ENCODE assay signal across 23 mouse cellular contexts in the genomic region with DNA sequence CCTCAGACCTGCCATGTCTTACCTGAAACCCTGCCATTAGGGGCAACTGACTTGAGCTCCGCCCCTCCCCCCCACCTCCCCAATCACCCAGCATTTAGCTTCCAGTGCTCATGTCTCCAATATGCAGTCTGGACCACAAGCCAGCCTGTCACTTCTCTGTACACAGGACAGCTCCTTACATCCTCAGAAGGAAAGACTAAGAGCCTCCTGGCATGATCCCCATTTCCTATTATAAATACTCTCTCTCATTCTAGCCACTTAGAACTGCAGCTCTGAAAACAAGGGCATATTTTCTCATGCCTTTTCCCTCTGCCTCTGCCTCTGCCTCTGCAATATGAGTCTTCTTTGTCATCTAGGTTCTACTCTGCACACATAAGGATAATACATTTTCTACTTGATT.
DNase-seq lines count a peak whose midpoint lies in the region; ATAC-seq and TF ChIP-seq lines count a peak whose summit lies in the region.
"Had no signal": no experiment of that assay in that cellular context is flagged by ENCODE, and none has a peak within 500 bp of the region (broad histone marks: within the 10 kb centered on the region; RNA-seq: fewer than 3 reads in every experiment).

No protein-coding gene starts in this region.

- no peak for TF ChIP-seq CTCF in layer of hippocampus, adult 2 months (conservative IDR thresholded peaks at IDR 0.05)

- H3K9me3 ChIP-seq in forebrain, embryonic 16.5 days (ENCODE audit: control insufficient read depth, low read length), result no peaks in the 10 kb centered on the region
- H3K9me3 ChIP-seq: G1E; liver, embryonic 15.5 days; neural tube, embryonic 12.5 days had no signal

- H3K36me3 ChIP-seq in forebrain, embryonic 16.5 days (ENCODE audit: control insufficient read depth, insufficient read depth), result no peaks in the 10 kb centered on the region

- 85% methylated on average over 1 of the region's 1 CpGs for WGBS in forebrain, embryonic 16.5 days

- no peaks in the 10 kb centered on the region for H3K27me3 ChIP-seq in forebrain, embryonic 16.5 days (replicated peaks; ENCODE audit: control insufficient read depth, insufficient read depth, low read length)
- H3K27me3 ChIP-seq: CH12.LX; liver, embryonic 15.5 days; megakaryocyte, embryonic 14.5 days; neural tube, embryonic 12.5 days; Patski had no signal

- H3K4me2 ChIP-seq in forebrain, embryonic 16.5 days (ENCODE audit: low read length), result no peak overlapping the region
- H3K4me2 ChIP-seq: liver, embryonic 15.5 days; neural tube, embryonic 12.5 days had no signal

- ATAC-seq in frontal cortex, adult (ENCODE audit: low TSS enrichment), result peak; percentile 80
- no peak for ATAC-seq in forebrain, embryonic 16.5 days
- ATAC-seq: Patski had no signal

- no peak for DNase-seq in frontal cortex, postnatal 36 days (ENCODE audit: low spot score in 2 of 2)
- DNase-seq in layer of hippocampus, adult 2 months (ENCODE audit: low spot score in 2 of 2), result no peak
- no peak for DNase-seq in layer of hippocampus, postnatal 10 days (ENCODE audit: low spot score in 2 of 2)
- DNase-seq in brain, adult 2 months (ENCODE audit: low read depth, low spot score), result peak; percentile 35
- DNase-seq in adrenal gland, postnatal 14 days, result no peak
- DNase-seq: adrenal gland, adult 2 months; B cell, adult 2 months; cerebellum, adult 8-10 months; kidney, adult 18-20 months; liver; lung, postnatal 36 days; midbrain, embryonic 14.5 days; thymus, adult 2 months had no signal

- peak overlapping the region; percentile 46 for H3K27ac ChIP-seq in layer of hippocampus, adult 2 months
- H3K27ac ChIP-seq in forebrain, embryonic 16.5 days (ENCODE audit: low read length), result peak overlapping the region; percentile 50; the same call in 1 of the 2 replicates
- H3K27ac ChIP-seq: heart, embryonic 10.5 days; limb, embryonic 10.5 days; liver, embryonic 15.5 days; neural tube, embryonic 12.5 days had no signal

- peaks cover 7% of the 10 kb centered on the region; the same call in 1 of the 2 replicates for H3K4me1 ChIP-seq in forebrain, embryonic 16.5 days (replicated peaks; ENCODE audit: control insufficient read depth, insufficient read depth, low read length)
- H3K4me1 ChIP-seq: neural tube, embryonic 12.5 days had no signal

- no peak overlapping the region for H3K9ac ChIP-seq in forebrain, embryonic 16.5 days (replicated peaks; ENCODE audit: low read depth, low read length)
- H3K9ac ChIP-seq: liver, embryonic 15.5 days; neural tube, embryonic 12.5 days had no signal

- no peak overlapping the region for H3K4me3 ChIP-seq in layer of hippocampus, adult 2 months
- no peak overlapping the region for H3K4me3 ChIP-seq in forebrain, embryonic 16.5 days (replicated peaks; ENCODE audit: low read length)
- H3K4me3 ChIP-seq: heart, embryonic 10.5 days; limb, embryonic 10.5 days; liver, embryonic 15.5 days; megakaryocyte, embryonic 14.5 days; neural tube, embryonic 12.5 days had no signal
